Mouse (Mus musculus) CD4-positive naive resting alpha-beta T cell, adult 57 days (primary cell): ENCODE data around the gene Hspb1. TPM values are rescaled to one million over a fixed set of nuclear protein-coding genes. Genes with fewer than 3 reads are reported as not detected.

Experiments used
- total RNA-seq: library from RNA; stranded (reverse); gene quantifications from one replicate; pipeline ENCODE4 v1.2.4, GENCODE M21; 2023

Hspb1 gene
- total RNA-seq, result 6.5 TPM

GRCm38 (mm10) chr5:135887675-135888102 is at the start of gene Hspb1:
Hspb1 (plus strand) TSS chr5:135887919.

DNA sequence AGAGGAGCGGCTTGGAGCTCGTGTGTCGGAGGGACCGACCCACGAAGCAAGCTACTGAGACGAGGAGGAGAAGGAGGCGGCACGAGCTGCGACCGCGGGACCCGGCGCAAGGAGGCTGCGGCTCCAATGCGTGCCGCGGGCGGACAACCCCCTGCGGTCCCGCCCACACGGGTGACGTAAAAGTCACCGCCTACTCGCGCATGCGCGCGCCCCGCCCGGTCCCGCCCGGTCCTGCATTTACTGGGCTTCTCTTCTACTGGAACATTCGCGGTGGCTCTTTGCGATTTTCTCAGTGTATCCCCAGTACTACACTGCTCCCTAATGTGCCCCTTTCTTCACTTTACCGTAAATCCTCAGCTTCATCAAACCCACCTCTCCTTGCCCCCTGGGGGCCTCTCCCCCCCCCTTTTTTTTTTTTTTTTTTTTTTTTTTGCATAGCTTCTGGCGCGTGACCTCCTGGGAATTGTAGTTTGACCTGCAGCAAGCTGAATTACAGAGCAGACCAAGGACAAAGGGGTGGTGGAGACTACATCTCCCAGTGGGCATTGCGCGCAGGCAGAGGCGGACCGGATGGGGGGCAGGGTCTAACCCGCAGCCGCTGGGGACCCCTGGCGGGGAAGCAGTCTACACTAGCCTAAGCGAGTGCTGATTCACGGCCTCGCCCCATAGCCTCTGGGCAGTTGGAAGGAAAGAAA is 46.9 kb downstream of the Hspb1 start, which contains the start of gene Ywhag:
Ywhag (minus strand) TSS at position 136 of the 695 bp plus-strand sequence.

Other genes starting within 250 kb of the Hspb1 start
- gene Por, start 217.9 kb upstream of the Hspb1 start, total RNA-seq, result 69.1 TPM
- gene Tmem120a, start 143.5 kb upstream of the Hspb1 start, total RNA-seq, result 12.9 TPM
- gene Styxl1, start 109.5 kb upstream of the Hspb1 start, total RNA-seq, result not detected
- 178 TPM for gene Mdh2, start 109.4 kb upstream of the Hspb1 start, total RNA-seq
- gene Srrm3, start 81.0 kb upstream of the Hspb1 start, total RNA-seq, result not detected
- gene Ywhag, start 46.7 kb downstream of the Hspb1 start, total RNA-seq, result 64.6 TPM
- gene Ssc4d, start 86.6 kb downstream of the Hspb1 start, total RNA-seq, result not detected
- not detected for gene Zp3, start 92.2 kb downstream of the Hspb1 start, total RNA-seq
- gene Dtx2, start 106.9 kb downstream of the Hspb1 start, total RNA-seq, result 31.4 TPM
- gene Upk3b, start 150.6 kb downstream of the Hspb1 start, total RNA-seq, result 4.7 TPM
- not detected for gene Upk3bl, start 166.6 kb downstream of the Hspb1 start, total RNA-seq
- gene Rasa4, start 196.0 kb downstream of the Hspb1 start, total RNA-seq, result 5.8 TPM
- gene Polr2j, start 228.7 kb downstream of the Hspb1 start, total RNA-seq, result 62.0 TPM
- 42.5 TPM for gene Lrwd1, start 248.2 kb downstream of the Hspb1 start, total RNA-seq
- 28.5 TPM for gene Alkbh4, start 248.2 kb downstream of the Hspb1 start, total RNA-seq